Mouse (Mus musculus) thymus, adult 2 months (tissue): ENCODE results near the gene Alkbh5. TPM values are rescaled to one million over a fixed set of nuclear protein-coding genes. Genes with fewer than 3 reads are reported as not detected.

Source experiments
- DNase-seq: peaks from one replicate; pipeline ENCODE4 v3.0.0; 2021
- H3K27ac ChIP-seq: fragments of 200-500 bp; 2 replicates; pipeline ENCODE4 v1.5.1; 2012; ENCODE audit warnings: low read length, control low read depth; ENCODE audit not compliant: control insufficient read depth, insufficient read depth
- H3K27me3 ChIP-seq: fragments of 200-500 bp; 2 replicates; pipeline ENCODE4 v1.6.1; 2012; ENCODE audit warnings: mild to moderate bottlenecking, low read length, moderate library complexity, mixed read lengths; ENCODE audit not compliant: control insufficient read depth, insufficient read depth
- H3K36me3 ChIP-seq: fragments of 200-500 bp; 2 replicates; pipeline ENCODE4 v1.6.1; 2012; ENCODE audit warnings: mild to moderate bottlenecking, low read length, moderate library complexity; ENCODE audit not compliant: control insufficient read depth, insufficient read depth
- H3K4me1 ChIP-seq: fragments of 200-500 bp; replicated peaks from 2 replicates; pipeline ENCODE4 v1.6.1; 2012; ENCODE audit warnings: low read length; ENCODE audit not compliant: control insufficient read depth, insufficient read depth
- H3K4me3 ChIP-seq: fragments of 200-500 bp; 2 replicates; pipeline ENCODE4 v1.5.1; 2012; ENCODE audit warnings: mild to moderate bottlenecking, low read length, control low read depth, moderate library complexity; ENCODE audit not compliant: control insufficient read depth, insufficient read depth
- CTCF ChIP-seq: fragments of 200-500 bp; IDR thresholded peaks from 2 replicates; pipeline ENCODE4 v1.5.1; 2012; ENCODE audit warnings: mild to moderate bottlenecking, control low read depth, low read length, moderate library complexity, borderline replicate concordance; ENCODE audit not compliant: control insufficient read depth, poor library complexity, insufficient read depth; ENCODE audit errors: extremely low read depth
- POLR2A ChIP-seq: fragments of 200-500 bp; IDR thresholded peaks from 2 replicates; pipeline ENCODE4 v1.6.1; 2012; ENCODE audit warnings: mild to moderate bottlenecking, low read length, control low read depth, moderate library complexity; ENCODE audit not compliant: control insufficient read depth, poor library complexity, insufficient read depth; ENCODE audit errors: extremely low read depth
- WGBS: fragments of 180-500 bp; shearing (Covaris S2); methylation state at CpG from one replicate; pipeline ENCODE4 v1.1.7; 2018; 5-methylcytosine and 5-hydroxymethylcytosine counted together
- polyA plus RNA-seq: library from polyadenylated mRNA; depleted of rRNA; stranded (reverse); fragments of >200 nt; gene quantifications from 2 replicates; pipeline ENCODE4 v1.2.3, GENCODE M21; 2012

Gene Alkbh5
- polyA plus RNA-seq, 1 experiment, result 29.0 TPM

- peak; percentile 90 for DNase-seq
- TF ChIP-seq POLR2A (peak; percentile 65; the same call in 1 of the 2 replicates), CTCF (0 out of 2 replicates have a peak, but pooled peaks have one; percentile 51)
- WGBS, result under 1% methylated on average over 37 of the region's 37 CpGs
- Histone ChIP-seq H3K27ac (peak overlapping the region; percentile 79), H3K27me3 (no peaks in the 10 kb centered on the region), H3K4me3 (peak overlapping the region; percentile 83), H3K36me3 (no peaks in the 10 kb centered on the region), H3K4me1 (peaks cover 16% of the 10 kb centered on the region)
Observed at GRCm38 (mm10) chr11:60536859-60537467, 782 bp downstream of the Alkbh5 start.

- H3K4me3 ChIP-seq, result peak overlapping the region; percentile 93
- peak; percentile 92 for DNase-seq
- H3K36me3 ChIP-seq, result no peaks in the 10 kb centered on the region
- TF ChIP-seq CTCF (no peak), POLR2A (peak; percentile 95)
- WGBS, result under 1% methylated on average over 91 of the region's 91 CpGs
- peak overlapping the region; percentile 79 for H3K27ac ChIP-seq
- peaks cover 16% of the 10 kb centered on the region for H3K4me1 ChIP-seq
- no peaks in the 10 kb centered on the region for H3K27me3 ChIP-seq
Observed at GRCm38 (mm10) chr11:60537468-60538347, 1.5 kb downstream of the Alkbh5 start.

- Histone ChIP-seq H3K36me3 (no peaks in the 10 kb centered on the region), H3K4me3 (peak overlapping the region; percentile 93), H3K27ac (peak overlapping the region; percentile 14; the same call in 1 of the 2 replicates), H3K4me1 (peaks cover 16% of the 10 kb centered on the region), H3K27me3 (no peaks in the 10 kb centered on the region)
- no peak for TF ChIP-seq POLR2A
- no peak for TF ChIP-seq CTCF
- under 1% methylated on average over 93 of the region's 93 CpGs for WGBS
- DNase-seq, result peak; percentile 72
Observed at GRCm38 (mm10) chr11:60538371-60539281, 2.4 kb downstream of the Alkbh5 start.

DNA sequence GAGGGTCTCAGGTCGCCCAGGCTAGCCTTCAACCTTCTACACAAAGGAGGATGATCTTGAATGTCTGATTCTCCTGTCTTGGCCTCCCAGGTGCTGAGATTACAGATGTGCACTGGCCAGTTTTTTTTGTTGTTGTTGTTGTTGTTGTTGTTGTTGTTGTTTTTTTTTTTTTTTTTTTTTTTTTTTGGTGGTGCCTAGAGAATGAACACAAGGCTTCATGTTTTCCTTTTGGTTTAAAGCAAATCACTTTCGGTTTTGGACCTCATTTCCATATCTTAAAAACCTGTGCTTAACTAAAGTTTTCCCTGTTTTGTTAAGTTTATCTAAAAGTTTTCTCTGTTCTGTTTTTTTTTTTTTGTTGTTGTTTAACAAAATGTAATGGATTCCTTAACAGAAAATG is 3.4 kb downstream of the Alkbh5 start:
- no peaks in the 10 kb centered on the region for H3K27me3 ChIP-seq
- DNase-seq, result no peak
- TF ChIP-seq CTCF (no peak), POLR2A (no peak)
- no peaks in the 10 kb centered on the region for H3K36me3 ChIP-seq
- peak overlapping the region; percentile 93; the same call in 1 of the 2 replicates for H3K4me3 ChIP-seq
- peaks cover 16% of the 10 kb centered on the region for H3K4me1 ChIP-seq
- H3K27ac ChIP-seq, result no peak overlapping the region
- WGBS, result 24% methylated on average over 2 of the region's 2 CpGs

DNA sequence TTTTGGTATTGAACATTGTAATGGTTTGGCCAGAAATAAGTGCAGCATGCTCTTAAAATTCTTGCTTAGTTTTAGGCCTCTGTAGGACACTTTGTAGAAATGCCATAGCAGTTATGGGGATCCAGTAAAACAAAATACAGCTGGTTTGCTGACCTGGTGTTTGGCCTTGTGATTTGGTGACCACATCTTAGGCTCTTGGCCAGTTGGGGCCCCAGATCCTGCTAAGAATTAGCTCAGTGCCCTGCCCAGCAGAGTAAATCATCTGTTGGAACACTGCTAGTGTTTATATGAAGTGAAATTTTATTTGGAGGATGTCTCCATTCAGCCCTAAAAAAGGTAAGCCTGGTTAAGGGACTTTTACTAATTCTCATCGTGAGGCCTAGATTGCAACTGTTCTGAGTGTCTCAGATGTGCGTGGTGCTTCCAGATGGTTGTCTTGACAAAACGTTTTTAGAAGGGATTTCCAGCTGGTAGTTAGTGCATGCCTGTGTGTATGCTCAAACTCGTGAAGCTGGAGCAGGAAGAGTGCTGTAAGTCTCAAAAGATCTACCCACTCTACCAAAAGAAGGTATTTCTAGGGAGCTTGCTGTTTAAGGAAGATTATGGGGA is 3.9 kb downstream of the Alkbh5 start:
- Histone ChIP-seq H3K27ac (no peak overlapping the region), H3K4me3 (no peak overlapping the region), H3K4me1 (peaks cover 16% of the 10 kb centered on the region), H3K27me3 (no peaks in the 10 kb centered on the region), H3K36me3 (no peaks in the 10 kb centered on the region)
- TF ChIP-seq CTCF, result no peak
- TF ChIP-seq POLR2A, result no peak
- WGBS, result 12% methylated on average over 4 of the region's 4 CpGs
- DNase-seq, result no peak

DNA sequence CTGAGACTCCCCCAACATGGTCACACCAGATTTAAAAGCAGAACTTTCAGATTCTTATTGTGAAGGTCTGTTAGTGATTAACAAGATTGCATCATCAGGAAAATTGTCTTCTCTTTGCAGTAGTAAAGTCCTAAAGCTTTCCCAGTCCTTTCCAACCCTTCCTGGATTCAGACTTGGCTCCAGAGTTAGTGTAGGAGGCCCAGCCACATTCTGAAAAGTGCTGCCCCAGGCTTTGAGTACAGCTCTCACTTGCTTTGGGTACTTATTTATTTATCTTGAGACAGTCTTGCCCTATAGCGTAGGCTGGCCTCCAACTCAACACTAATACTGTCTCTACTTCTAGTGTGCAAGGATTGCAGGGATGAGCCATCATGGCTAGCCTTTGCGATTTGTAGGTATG is 4.6 kb downstream of the Alkbh5 start:
- Histone ChIP-seq H3K4me3 (no peak overlapping the region), H3K27ac (no peak overlapping the region), H3K36me3 (no peaks in the 10 kb centered on the region), H3K4me1 (peaks cover 16% of the 10 kb centered on the region), H3K27me3 (no peaks in the 10 kb centered on the region)
- no peak for DNase-seq
- 91% methylated on average over 2 of the region's 2 CpGs for WGBS
- TF ChIP-seq POLR2A, result no peak
- no peak for TF ChIP-seq CTCF
